Mouse (Mus musculus) CH12.LX (cell line): Measurements from ENCODE around the gene Slc7a15.

Experiments
- CTCF ChIP-seq, 2 experiments: IDR thresholded peaks in 1 of 2; conservative IDR thresholded peaks in 1 of 2; 2 replicates each; pipeline ENCODE4 v1.5.1; 2011 to 2012; ENCODE audit warnings: low read depth in 2 of 2, low read length in 2 of 2, improper control_type of control experiment in 1 of 2, inconsistent platforms in 1 of 2, mild to moderate bottlenecking in 1 of 2, moderate library complexity in 1 of 2
- ELF1 ChIP-seq: IDR thresholded peaks from 2 replicates; pipeline ENCODE4 v1.6.1; 2014; ENCODE audit warnings: low read depth, mild to moderate bottlenecking, inconsistent platforms, low read length, improper control_type of control experiment
- JUND ChIP-seq: conservative IDR thresholded peaks from 2 replicates; pipeline ENCODE4 v1.6.1; 2011; ENCODE audit warnings: low read depth, low read length, improper control_type of control experiment
- POLR2A ChIP-seq: IDR thresholded peaks from 2 replicates; pipeline ENCODE4 v1.6.1; 2011; ENCODE audit warnings: low read depth, mild to moderate bottlenecking, improper control_type of control experiment, low read length
- TBP ChIP-seq: conservative IDR thresholded peaks from 2 replicates; pipeline ENCODE4 v1.6.1; 2011; ENCODE audit warnings: low read depth, low read length, improper control_type of control experiment
- TCF12 ChIP-seq: IDR thresholded peaks from 2 replicates; pipeline ENCODE4 v1.6.1; 2014; ENCODE audit warnings: low read depth, mild to moderate bottlenecking, inconsistent platforms, low read length, improper control_type of control experiment
- USF1 ChIP-seq: IDR thresholded peaks from 2 replicates; pipeline ENCODE4 v1.6.1; 2014; ENCODE audit warnings: low read depth, mild to moderate bottlenecking, inconsistent platforms, low read length, improper control_type of control experiment
- ZC3H11A ChIP-seq: IDR thresholded peaks from 2 replicates; pipeline ENCODE4 v1.6.1; 2012; ENCODE audit warnings: low read depth, mild to moderate bottlenecking, inconsistent platforms, low read length, improper control_type of control experiment

GRCm38 (mm10) chr12:8506954-8507707 lies 91.7 kb downstream of the Slc7a15 start:
- TF ChIP-seq CTCF (conservative IDR thresholded peaks at IDR 0.05 in 1 of 2, IDR thresholded peaks at IDR 0.05 in 1 of 2; ENCODE audit: low read depth in 2 of 2, low read length in 2 of 2): no peak
- no peak for TF ChIP-seq TBP
- no peak for TF ChIP-seq USF1
- TF ChIP-seq JUND: no peak
- TF ChIP-seq TCF12: no peak
- TF ChIP-seq ELF1: no peak
- TF ChIP-seq ZC3H11A: no peak
- TF ChIP-seq POLR2A: no peak
